Mouse (Mus musculus): Measurements from ENCODE around the gene Nlrc5. TPM values are rescaled to one million over a fixed set of nuclear protein-coding genes. Genes with fewer than 3 reads are reported as not detected.
"Not testable (repeated sequence)": the region's sequence is repeated elsewhere in the genome, so short reads cannot be mapped to it uniquely, and the experiment has no call there.

The Nlrc5 gene
- total RNA-seq (2021): 1 to 10 TPM in 1 of 2 experiments, under 1 TPM in 1; 0.65 to 1.8 TPM
- long read RNA-seq, experiment 1, partial matches to known transcripts: 2 of 2 reads
- long read RNA-seq, experiment 1, other reads (novel, unspliced or antisense): 0 of 2 reads
- long read RNA-seq, experiment 2, partial matches to known transcripts: 0 of 2 reads
- long read RNA-seq, experiment 2, other reads (novel, unspliced or antisense): 2 of 2 reads

GRCm38 (mm10) chr8:94433981-94434466 lies at the start of gene Nlrc5:
TSS of gene Nlrc5 (plus strand) at chr8:94434356.
- peak; percentile 43 to 54 for DNase-seq (ENCODE audit: low spot score in 2 of 2)

GRCm38 (mm10) chr8:94385506-94386213 lies 48.5 kb upstream of the Nlrc5 start:
- DNase-seq (ENCODE audit: low spot score in 2 of 2): no peak

- DNase-seq (ENCODE audit: low spot score in 2 of 2): peak; percentile 93 to 98
These were observed 47.7 kb upstream of the Nlrc5 start, which contains the start of gene Herpud1 for GRCm38 (mm10) chr8:94386214-94387026. TSS of gene Herpud1 (plus strand) at chr8:94386438.

GRCm38 (mm10) chr8:94387027-94387684 lies 47.0 kb upstream of the Nlrc5 start:
- DNase-seq (ENCODE audit: low spot score in 2 of 2): peak; percentile 57 to 76

GRCm38 (mm10) chr8:94387785-94388184 lies 46.4 kb upstream of the Nlrc5 start:
- DNase-seq (ENCODE audit: low spot score in 2 of 2): no peak

GRCm38 (mm10) chr8:94389531-94389930 lies 44.6 kb upstream of the Nlrc5 start:
- DNase-seq (ENCODE audit: low spot score in 2 of 2): no peak

GRCm38 (mm10) chr8:94390429-94390828 lies 43.7 kb upstream of the Nlrc5 start:
- DNase-seq (ENCODE audit: low spot score in 2 of 2): no peak

- no peak for DNase-seq (ENCODE audit: low spot score in 2 of 2)
These were observed 43.2 kb upstream of the Nlrc5 start for GRCm38 (mm10) chr8:94390910-94391309.

- DNase-seq (ENCODE audit: low spot score in 2 of 2): peak in 1 of 2 experiments; percentile 48
These were observed 42.0 kb upstream of the Nlrc5 start for GRCm38 (mm10) chr8:94392147-94392546.

GRCm38 (mm10) chr8:94392648-94393047 lies 41.5 kb upstream of the Nlrc5 start:
- no peak for DNase-seq (ENCODE audit: low spot score in 2 of 2)

GRCm38 (mm10) chr8:94395851-94396540 lies 38.2 kb upstream of the Nlrc5 start:
- no peak for DNase-seq (ENCODE audit: low spot score in 2 of 2)

GRCm38 (mm10) chr8:94396964-94397657 lies 37.0 kb upstream of the Nlrc5 start:
- peak in 1 of 2 experiments; percentile 62 for DNase-seq (ENCODE audit: low spot score in 2 of 2)

- no peak for DNase-seq (ENCODE audit: low spot score in 2 of 2)
These were observed 35.6 kb upstream of the Nlrc5 start for GRCm38 (mm10) chr8:94398587-94398986.

GRCm38 (mm10) chr8:94399361-94399953 lies 34.7 kb upstream of the Nlrc5 start:
- no peak for DNase-seq (ENCODE audit: low spot score in 2 of 2)

GRCm38 (mm10) chr8:94399957-94400356 lies 34.2 kb upstream of the Nlrc5 start:
- DNase-seq (ENCODE audit: low spot score in 2 of 2): not testable (repeated sequence)

GRCm38 (mm10) chr8:94408443-94409080 lies 25.6 kb upstream of the Nlrc5 start:
- DNase-seq (ENCODE audit: low spot score in 2 of 2): no peak

- DNase-seq (ENCODE audit: low spot score in 2 of 2): no peak
These were observed 24.6 kb upstream of the Nlrc5 start for GRCm38 (mm10) chr8:94409523-94409922.

- no peak for DNase-seq (ENCODE audit: low spot score in 2 of 2)
These were observed 21.6 kb upstream of the Nlrc5 start for GRCm38 (mm10) chr8:94412518-94412917.

GRCm38 (mm10) chr8:94413509-94413908 lies 20.6 kb upstream of the Nlrc5 start:
- no peak for DNase-seq (ENCODE audit: low spot score in 2 of 2)
